Mouse (Mus musculus) ovary, adult 18-20 months (tissue): ENCODE measurements around the gene Hes1.

Source experiments
- DNase-seq: peaks from one replicate; pipeline ENCODE4 v3.0.0; 2022; ENCODE audit warnings: low spot score, mixed read lengths

Gene Hes1

GRCm38 (mm10) chr16:30050767-30051490, 13.3 kb upstream of the Hes1 start:
- DNase-seq: no peak

GRCm38 (mm10) chr16:30052271-30052670, 11.9 kb upstream of the Hes1 start:
- DNase-seq: no peak

DNA sequence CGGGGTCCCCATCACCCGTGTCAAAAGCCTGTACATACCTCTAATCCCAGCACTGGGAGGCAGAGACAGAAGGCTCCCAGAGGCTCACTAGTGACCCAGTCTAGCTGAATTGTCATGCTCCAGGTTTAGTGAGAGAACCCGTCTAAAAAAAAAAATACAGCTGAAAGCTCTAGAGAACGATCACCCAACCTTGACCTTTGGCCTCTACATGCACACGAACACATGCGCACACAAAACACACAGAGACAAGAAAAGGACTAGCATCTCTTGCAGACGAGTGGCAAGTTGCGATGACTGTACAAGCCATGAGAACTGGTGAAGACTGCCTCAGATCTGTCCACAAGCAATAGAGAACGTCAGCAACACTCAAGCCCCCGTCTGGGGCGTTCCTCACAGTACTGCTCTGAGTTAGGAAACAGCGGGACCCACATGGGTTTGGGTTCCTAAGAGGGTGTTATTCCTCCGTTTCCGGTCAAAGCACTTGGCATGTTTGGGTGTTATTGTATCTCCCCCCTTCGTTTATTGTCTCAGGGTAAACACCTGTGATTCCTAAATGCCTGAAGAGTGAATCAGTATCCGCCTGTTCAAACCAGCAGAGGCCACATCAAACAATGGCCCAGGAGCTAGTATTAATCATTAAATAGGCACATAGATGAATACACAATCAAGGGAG, 11.2 kb upstream of the Hes1 start:
- DNase-seq: no peak

DNA sequence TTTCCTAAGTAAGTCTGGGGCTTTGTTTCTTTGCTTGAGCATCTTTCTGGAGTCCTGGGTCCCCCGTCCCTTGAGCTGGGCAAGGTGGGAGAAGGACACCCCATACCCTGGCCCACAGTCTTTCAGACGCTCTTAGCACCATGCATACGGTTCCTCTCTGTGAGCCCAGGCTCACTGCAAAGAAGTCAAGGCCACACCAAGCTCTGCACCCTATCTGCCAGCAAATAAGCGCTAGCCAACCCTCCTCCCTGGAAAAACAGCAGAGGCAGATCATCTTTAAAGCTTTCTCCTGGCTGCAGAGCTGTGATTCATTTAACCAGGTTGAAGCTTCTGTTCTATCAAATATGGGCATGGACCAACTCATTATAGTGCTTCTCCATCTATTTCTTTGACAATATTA, 9.6 kb upstream of the Hes1 start:
- DNase-seq: no peak

DNA sequence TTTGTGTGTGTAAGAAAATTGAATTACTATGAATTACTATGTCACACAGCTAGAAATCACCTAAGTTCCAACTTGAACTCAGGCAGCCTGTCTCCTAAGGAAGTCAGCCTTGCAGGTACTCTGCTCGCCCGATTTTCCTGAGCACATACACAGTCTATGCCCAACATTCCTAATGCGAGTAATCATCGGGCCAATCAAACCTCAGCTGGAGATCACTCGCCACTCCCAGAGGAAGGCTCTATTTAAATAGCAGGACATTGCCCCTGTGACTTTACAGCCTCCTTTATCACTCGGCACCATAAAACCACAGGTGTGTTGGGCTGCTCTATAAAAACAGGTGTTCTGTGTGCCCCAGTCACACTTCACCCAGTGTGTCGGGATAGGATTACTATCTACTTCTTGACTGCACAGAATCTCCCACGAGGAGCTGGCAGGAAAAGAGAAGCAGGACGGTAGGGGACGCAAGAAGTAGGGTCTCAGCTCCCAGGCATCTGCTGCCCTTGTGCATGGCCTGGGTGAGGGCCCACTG, 8.8 kb upstream of the Hes1 start:
- DNase-seq: no peak

DNA sequence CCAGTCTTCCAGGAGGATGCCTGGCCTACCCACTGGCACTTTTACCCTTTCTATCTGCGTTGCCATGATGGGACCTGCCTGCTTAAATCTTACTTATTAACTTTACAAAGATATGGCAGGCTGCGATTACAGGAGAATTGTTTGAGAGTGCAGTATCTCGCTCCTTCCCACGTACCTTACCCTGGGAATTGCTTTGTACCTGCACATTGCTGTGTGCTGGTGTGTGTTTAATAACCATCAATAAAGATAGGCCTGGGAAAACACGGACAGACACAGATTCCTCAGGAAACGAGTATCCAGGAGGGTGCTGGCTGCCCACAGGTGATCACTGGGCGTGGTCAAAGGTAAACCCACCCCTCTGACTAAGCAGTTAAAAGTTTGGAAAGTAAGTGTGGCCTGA, 8.3 kb upstream of the Hes1 start:
- DNase-seq: no peak

DNA sequence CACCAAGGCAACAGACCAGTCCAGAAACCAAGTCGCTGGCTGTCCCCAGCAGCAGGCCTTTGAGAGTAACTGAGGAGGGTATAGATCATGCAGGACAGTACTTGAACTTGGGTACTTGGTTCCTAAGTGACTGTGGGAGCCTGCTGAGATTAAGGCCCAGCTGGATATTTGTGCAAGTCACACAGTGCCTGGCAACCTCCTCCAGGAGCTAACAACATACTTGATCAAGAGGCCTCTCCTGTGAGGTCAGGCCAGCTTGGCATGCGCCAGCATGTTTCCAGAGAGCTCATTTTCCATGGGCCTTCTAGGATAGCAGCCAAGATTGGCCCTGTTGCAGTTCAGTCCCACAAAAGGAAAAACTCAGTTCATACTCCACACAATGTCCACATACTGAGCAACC, 7.3 kb upstream of the Hes1 start:
- DNase-seq: no peak

- DNase-seq: peak; percentile 53
Observed at GRCm38 (mm10) chr16:30058974-30059717, 5.0 kb upstream of the Hes1 start.

DNA sequence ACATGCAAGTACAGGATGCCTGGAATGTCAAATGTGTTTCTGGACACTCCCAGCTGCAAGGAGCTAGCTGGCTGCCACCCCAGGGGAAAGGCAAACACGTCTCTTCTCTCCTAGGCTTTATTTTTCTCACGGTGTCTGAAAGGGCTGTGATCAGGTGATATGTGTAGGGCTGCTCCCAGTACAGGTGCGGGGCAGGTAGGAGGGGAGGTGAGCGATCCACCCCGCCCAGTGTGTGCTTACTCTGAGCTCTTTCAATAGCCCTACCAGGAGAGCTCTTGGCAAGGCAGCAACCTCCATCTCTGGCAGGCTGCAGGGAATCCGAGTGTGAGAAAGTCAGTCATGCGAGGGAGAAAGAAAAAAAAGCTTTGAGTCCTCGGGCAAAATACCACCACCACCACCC, 3.8 kb upstream of the Hes1 start:
- peak; percentile 36 for DNase-seq

DNA sequence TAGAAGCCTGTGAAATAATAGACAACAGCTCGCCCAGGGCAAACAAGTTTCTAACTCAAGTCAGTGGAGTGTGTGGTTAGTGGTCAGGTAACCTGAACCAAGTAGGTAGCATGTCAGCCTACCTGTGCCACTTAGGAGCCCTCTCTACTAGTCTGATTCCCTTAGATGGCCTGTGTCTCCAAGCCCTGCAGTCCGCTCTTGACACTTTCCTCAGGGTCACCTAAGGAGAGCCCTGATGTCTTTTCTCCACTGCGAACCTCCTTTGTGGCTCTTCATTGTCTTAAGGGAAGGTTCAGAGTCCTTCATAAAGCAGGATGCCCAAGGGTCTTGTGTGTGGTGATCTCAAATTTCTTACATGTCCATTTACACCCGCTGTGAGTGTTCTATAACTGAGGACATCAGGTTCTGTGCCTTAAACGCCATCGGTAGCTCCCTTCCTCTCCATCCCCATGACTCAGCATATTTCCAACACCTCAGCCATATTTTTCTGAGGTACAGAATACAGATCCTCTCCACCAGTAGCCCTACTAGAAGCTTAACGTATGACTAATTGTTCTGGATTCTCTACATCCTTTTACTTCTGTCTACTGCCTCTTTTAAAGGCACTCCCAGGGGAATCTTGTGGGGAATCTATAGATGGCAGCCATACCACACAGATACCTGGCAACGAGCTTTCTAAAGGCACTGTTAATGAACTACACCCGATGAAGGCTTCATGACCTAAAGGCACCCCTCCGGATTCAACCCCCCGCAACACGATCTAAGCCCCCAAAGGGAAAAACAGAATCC, 1.7 kb upstream of the Hes1 start:
- DNase-seq: no peak

- peak; percentile 68 for DNase-seq
Observed at GRCm38 (mm10) chr16:30063121-30063881, 883 bp upstream of the Hes1 start.

GRCm38 (mm10) chr16:30064613-30065012, 429 bp downstream of the Hes1 start:
- DNase-seq: no peak

- peak; percentile 92 for DNase-seq
Observed at GRCm38 (mm10) chr16:30065077-30065476, 893 bp downstream of the Hes1 start.

DNA sequence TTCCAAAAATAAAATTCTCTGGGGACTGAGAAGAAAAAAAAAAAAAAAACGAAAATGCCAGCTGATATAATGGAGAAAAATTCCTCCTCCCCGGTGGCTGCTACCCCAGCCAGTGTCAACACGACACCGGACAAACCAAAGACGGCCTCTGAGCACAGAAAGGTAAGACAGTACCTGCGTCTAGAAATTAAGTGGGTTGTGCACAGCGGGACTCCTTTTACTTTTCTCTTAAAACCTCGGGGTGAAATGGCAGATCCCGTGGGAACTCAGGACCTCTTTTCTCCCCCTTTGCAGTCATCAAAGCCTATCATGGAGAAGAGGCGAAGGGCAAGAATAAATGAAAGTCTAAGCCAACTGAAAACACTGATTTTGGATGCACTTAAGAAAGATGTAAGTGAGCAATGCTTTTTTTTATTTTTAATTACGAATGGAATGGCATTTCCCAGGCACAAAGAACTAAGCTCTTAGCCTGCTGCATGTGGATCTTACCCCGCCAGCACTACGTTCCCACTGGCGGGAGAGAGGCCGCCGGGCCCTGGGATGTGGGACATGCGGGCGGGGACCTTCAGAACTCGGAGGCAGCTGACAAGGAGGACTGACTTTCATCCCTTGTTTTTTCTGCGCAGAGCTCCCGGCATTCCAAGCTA, 1.5 kb downstream of the Hes1 start:
- DNase-seq: no peak

GRCm38 (mm10) chr16:30066184-30066851, 2.1 kb downstream of the Hes1 start:
- DNase-seq: peak; percentile 30

DNA sequence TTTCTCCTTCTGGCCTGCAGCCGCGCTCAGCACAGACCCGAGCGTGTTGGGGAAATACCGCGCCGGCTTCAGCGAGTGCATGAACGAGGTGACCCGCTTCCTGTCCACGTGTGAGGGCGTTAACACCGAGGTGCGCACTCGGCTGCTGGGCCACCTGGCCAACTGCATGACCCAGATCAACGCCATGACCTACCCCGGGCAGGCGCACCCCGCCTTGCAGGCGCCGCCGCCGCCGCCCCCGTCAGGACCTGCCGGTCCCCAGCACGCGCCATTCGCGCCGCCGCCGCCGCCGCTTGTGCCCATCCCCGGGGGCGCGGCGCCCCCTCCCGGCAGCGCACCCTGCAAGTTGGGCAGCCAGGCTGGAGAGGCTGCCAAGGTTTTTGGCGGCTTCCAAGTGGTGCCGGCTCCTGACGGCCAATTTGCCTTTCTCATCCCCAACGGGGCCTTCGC, 2.7 kb downstream of the Hes1 start:
- peak; percentile 79 for DNase-seq

DNA sequence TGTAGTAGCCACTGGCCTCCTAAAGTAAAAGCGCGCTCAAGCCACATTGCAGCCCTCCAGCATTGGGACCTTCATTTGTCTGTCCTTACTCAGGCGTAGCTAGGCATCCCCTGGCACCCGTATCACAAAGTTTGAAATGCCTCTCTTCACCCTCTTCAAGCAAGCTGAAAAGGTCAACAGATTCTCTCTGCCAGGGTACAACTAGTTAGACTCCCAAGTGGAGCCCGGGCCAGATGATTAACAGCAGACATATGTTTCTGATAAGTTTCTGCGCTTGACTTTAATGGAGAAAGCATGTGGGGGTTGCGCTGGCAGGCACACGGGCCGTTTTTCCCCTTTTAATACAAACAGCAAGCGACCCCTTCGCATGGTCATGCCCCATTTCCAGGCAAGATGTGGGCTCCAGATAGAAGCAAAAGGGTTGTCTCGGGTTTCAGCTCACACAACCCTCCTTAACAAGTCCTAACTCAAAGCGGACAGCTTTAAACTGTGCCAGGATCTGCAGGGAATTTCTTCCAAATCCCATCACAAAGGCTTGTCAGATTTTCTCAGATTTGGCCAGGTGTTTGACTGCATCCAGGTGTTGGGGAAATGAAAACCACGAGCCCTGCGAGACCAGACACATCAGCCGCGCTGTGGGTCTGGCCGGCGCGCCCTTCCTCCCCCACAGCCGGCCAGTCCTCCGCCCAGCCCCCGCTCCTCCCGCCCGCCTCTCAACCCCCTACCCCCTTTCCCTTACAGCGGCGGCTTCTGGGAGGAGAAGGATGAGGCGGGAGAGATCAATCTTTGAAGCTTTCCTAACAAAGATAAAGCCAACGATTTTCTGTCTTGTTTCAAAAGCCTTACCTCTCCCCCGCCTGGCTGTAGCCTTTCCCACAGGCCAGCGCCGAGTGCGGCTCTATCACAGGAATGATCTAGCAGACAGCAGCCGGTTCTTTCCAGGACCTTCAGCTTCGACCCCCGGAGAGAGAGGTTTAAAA, 4.1 kb downstream of the Hes1 start:
- DNase-seq: peak; percentile 29

DNA sequence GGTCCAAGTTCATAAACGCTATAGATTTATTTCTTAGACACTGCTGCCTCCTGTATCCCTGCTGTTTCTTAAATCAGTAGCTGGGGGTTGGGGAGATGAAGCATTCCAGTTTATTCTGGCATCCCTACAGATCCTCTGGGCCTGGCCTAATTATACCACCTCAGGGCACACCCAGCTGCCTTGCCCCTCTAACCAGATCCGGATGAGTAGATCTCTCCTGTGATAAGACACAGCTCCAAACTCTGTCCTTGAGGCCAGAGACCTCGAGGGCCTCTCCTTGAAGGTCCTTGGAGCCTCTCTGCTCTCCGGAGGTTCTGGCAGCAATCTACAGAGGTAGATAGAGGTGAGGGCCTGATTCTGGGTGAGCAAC, 5.4 kb downstream of the Hes1 start:
- DNase-seq: no peak
